Mouse (Mus musculus): ENCODE measurements at regions not wholly inside any gene's neighbourhood (a gene's known extent, or its start where the extent isn't known, plus 50 kb on each side); places are given as distances from the start of the nearest gene placed in this dataset.

DNA sequence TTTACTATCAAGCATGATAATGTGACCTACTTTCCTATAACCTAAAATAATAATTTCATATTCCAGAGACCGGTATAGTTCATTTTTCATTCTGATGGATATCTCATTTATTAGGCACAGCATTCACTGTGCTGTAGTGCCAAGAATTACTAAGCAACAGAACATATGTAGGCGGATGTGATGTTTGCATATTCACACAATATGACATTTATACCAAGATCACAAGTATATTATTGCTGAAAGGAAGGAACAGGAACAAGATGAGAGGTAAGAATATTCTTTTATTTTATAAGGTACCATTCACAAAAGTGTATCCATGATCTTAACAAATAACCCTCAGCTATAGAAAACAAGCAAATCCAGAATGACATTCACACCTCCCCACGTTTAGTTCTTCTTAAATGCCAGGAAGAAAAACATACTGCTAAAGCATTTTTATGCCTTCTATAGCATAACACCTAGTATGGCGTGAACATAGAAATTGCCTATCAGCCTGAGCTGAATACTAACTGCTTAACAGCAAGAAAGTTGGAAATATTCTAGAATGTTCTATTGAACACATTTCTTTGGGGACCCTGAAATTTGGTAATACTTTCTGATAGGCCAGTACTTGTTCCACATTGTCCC, 1062.8 kb upstream of the Acvr2a start:
- Histone ChIP-seq H3K27me3 (ENCODE audit: control insufficient read depth, insufficient read depth, low read depth, low read length) (no peaks in the 10 kb centered on the region), H3K27ac (ENCODE audit: low read length) (no peak overlapping the region), H3K9me3 (ENCODE audit: control insufficient read depth, low read length) (no peaks in the 10 kb centered on the region), H3K9ac (ENCODE audit: low read length) (no peak overlapping the region), H3K4me2 (ENCODE audit: low read depth, low read length) (no peak overlapping the region), H3K36me3 (ENCODE audit: control insufficient read depth, insufficient read depth, low read length) (no peaks in the 10 kb centered on the region), H3K4me3 (ENCODE audit: low read length) (no peak overlapping the region), H3K4me1 (replicated peaks; ENCODE audit: control insufficient read depth, insufficient read depth, low read length) (no peaks in the 10 kb centered on the region)
- WGBS = 81% methylated on average over 4 of the region's 4 CpGs
- ATAC-seq (ENCODE audit: low read depth) = no peak

- Histone ChIP-seq H3K9ac (ENCODE audit: low read length) (no peak overlapping the region), H3K4me2 (ENCODE audit: low read depth, low read length) (no peak overlapping the region), H3K9me3 (ENCODE audit: control insufficient read depth, low read length) (no peaks in the 10 kb centered on the region), H3K4me3 (ENCODE audit: low read length) (no peak overlapping the region), H3K27ac (ENCODE audit: low read length) (no peak overlapping the region), H3K27me3 (ENCODE audit: control insufficient read depth, insufficient read depth, low read depth, low read length) (no peaks in the 10 kb centered on the region), H3K36me3 (ENCODE audit: control insufficient read depth, insufficient read depth, low read length) (no peaks in the 10 kb centered on the region), H3K4me1 (replicated peaks; ENCODE audit: control insufficient read depth, insufficient read depth, low read length) (no peaks in the 10 kb centered on the region)
- no peak for ATAC-seq (ENCODE audit: low read depth)
Observed at GRCm38 (mm10) chr2:47755716-47756115, 1058.2 kb upstream of the Acvr2a start.

GRCm38 (mm10) chr2:47756248-47756647, 1057.7 kb upstream of the Acvr2a start:
- Histone ChIP-seq H3K9ac (ENCODE audit: low read length) (no peak overlapping the region), H3K4me3 (ENCODE audit: low read length) (no peak overlapping the region), H3K27ac (ENCODE audit: low read length) (no peak overlapping the region), H3K27me3 (ENCODE audit: control insufficient read depth, insufficient read depth, low read depth, low read length) (no peaks in the 10 kb centered on the region), H3K4me2 (ENCODE audit: low read depth, low read length) (no peak overlapping the region), H3K4me1 (replicated peaks; ENCODE audit: control insufficient read depth, insufficient read depth, low read length) (no peaks in the 10 kb centered on the region), H3K9me3 (ENCODE audit: control insufficient read depth, low read length) (no peaks in the 10 kb centered on the region), H3K36me3 (ENCODE audit: control insufficient read depth, insufficient read depth, low read length) (no peaks in the 10 kb centered on the region)
- no peak for ATAC-seq (ENCODE audit: low read depth)
- WGBS = 50% methylated on average over 4 of the region's 4 CpGs

DNA sequence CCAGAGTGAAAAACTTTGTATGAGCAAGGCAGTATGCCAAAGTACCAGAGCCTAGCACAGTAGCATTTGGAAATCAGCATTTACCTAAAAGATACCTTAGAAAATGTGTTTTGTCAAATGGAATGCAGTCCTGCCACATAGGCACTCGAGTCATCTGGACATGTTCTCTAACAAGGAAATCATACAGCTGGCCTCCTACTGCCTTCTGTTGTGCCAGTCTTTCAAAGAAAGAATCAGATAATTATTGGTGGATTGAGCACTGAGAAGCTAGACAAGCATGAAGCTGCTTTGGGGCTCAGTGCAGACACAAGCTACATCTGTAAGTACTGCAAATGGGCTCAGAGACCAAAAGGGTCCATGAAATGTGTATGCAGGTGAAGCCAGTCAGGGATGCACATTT, 1038.1 kb upstream of the Acvr2a start:
- H3K4me2 ChIP-seq (ENCODE audit: low read depth, low read length) = no peak overlapping the region
- H3K27ac ChIP-seq (ENCODE audit: low read length) = no peak overlapping the region
- H3K4me1 ChIP-seq (replicated peaks; ENCODE audit: control insufficient read depth, insufficient read depth, low read length) = no peaks in the 10 kb centered on the region
- no peaks in the 10 kb centered on the region for H3K27me3 ChIP-seq (ENCODE audit: control insufficient read depth, insufficient read depth, low read depth, low read length)
- H3K36me3 ChIP-seq (ENCODE audit: control insufficient read depth, insufficient read depth, low read length) = no peaks in the 10 kb centered on the region
- no peak overlapping the region for H3K9ac ChIP-seq (ENCODE audit: low read length)
- H3K9me3 ChIP-seq (ENCODE audit: control insufficient read depth, low read length) = no peaks in the 10 kb centered on the region
- no peak overlapping the region for H3K4me3 ChIP-seq (ENCODE audit: low read length)
- ATAC-seq (ENCODE audit: low read depth) = no peak
- 38% methylated on average over 1 of the region's 1 CpGs for WGBS

GRCm38 (mm10) chr2:47776965-47777364, 1036.9 kb upstream of the Acvr2a start:
- Histone ChIP-seq H3K36me3 (ENCODE audit: control insufficient read depth, insufficient read depth, low read length) (no peaks in the 10 kb centered on the region), H3K27me3 (ENCODE audit: control insufficient read depth, insufficient read depth, low read depth, low read length) (no peaks in the 10 kb centered on the region), H3K9ac (ENCODE audit: low read length) (no peak overlapping the region), H3K27ac (ENCODE audit: low read length) (no peak overlapping the region), H3K4me2 (ENCODE audit: low read depth, low read length) (no peak overlapping the region), H3K9me3 (ENCODE audit: control insufficient read depth, low read length) (no peaks in the 10 kb centered on the region), H3K4me3 (ENCODE audit: low read length) (no peak overlapping the region), H3K4me1 (replicated peaks; ENCODE audit: control insufficient read depth, insufficient read depth, low read length) (no peaks in the 10 kb centered on the region)
- ATAC-seq (ENCODE audit: low read depth) = no peak
- WGBS = 69% methylated on average over 1 of the region's 1 CpGs

DNA sequence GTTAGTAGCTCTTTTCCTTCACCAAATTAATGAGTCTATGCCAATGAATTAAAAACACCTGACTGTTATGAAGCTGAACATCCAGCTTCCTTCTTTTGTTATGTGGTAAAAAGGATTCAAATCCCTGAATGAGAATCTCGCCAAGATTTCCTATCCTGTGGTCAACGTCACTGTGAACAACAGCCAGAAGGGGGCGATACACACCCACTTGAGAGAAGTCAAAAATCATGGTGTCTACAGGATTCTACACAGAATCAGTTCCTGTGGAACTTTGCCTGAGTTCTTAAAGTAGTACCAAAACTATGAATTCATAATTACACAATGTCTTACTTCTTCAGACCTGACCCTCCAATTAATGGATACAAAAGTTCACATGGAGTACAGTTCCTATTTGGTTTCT, 1028.1 kb upstream of the Acvr2a start:
- 10% methylated on average over 3 of the region's 3 CpGs for WGBS
- H3K4me2 ChIP-seq (ENCODE audit: low read depth, low read length) = no peak overlapping the region
- no peak overlapping the region for H3K4me3 ChIP-seq (ENCODE audit: low read length)
- no peak overlapping the region for H3K27ac ChIP-seq (ENCODE audit: low read length)
- no peaks in the 10 kb centered on the region for H3K27me3 ChIP-seq (ENCODE audit: control insufficient read depth, insufficient read depth, low read depth, low read length)
- no peaks in the 10 kb centered on the region for H3K9me3 ChIP-seq (ENCODE audit: control insufficient read depth, low read length)
- H3K9ac ChIP-seq (ENCODE audit: low read length) = no peak overlapping the region
- H3K4me1 ChIP-seq (replicated peaks; ENCODE audit: control insufficient read depth, insufficient read depth, low read length) = no peaks in the 10 kb centered on the region
- no peaks in the 10 kb centered on the region for H3K36me3 ChIP-seq (ENCODE audit: control insufficient read depth, insufficient read depth, low read length)
- ATAC-seq (ENCODE audit: low read depth) = 0 out of 2 replicates have a peak, but pooled peaks have one; percentile 34

DNA sequence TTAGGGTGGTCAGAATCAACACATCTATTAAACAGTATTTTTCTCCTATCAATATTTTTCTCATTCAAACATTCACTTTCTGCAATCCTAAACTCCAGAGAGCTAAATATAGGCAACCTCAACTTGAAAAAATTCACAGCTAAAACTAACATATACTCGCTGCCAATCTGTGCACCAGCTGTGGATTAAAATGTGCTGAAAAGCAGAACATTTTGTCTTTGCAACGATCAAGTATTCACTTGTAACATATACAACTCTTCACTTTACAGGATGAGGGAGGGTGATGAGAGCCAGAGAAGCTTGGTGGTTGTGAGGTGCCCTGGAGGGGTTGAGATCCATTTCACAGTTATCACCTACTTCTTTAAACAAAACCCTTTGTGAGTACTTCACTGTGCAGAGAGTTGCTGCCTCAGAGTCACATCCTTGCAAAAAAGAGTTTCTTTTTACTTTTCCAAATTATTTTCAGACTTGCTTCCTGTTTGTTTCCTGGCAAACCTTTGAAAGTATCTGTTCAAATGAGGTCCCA, 991.1 kb upstream of the Acvr2a start:
- H3K4me1 ChIP-seq (replicated peaks; ENCODE audit: control insufficient read depth, insufficient read depth, low read length) = no peaks in the 10 kb centered on the region
- H3K4me3 ChIP-seq (ENCODE audit: low read length) = no peak overlapping the region
- 37% methylated on average over 2 of the region's 2 CpGs for WGBS
- H3K27ac ChIP-seq (ENCODE audit: low read length) = peak overlapping the region; percentile 68
- H3K27me3 ChIP-seq (ENCODE audit: control insufficient read depth, insufficient read depth, low read depth, low read length) = no peaks in the 10 kb centered on the region
- peak; percentile 77 for ATAC-seq (ENCODE audit: low read depth)
- no peak overlapping the region for H3K9ac ChIP-seq (ENCODE audit: low read length)
- H3K9me3 ChIP-seq (ENCODE audit: control insufficient read depth, low read length) = no peaks in the 10 kb centered on the region
- H3K36me3 ChIP-seq (ENCODE audit: control insufficient read depth, insufficient read depth, low read length) = no peaks in the 10 kb centered on the region
- no peak overlapping the region for H3K4me2 ChIP-seq (ENCODE audit: low read depth, low read length)

- 92% methylated on average over 1 of the region's 1 CpGs for WGBS
- H3K27me3 ChIP-seq (ENCODE audit: control insufficient read depth, insufficient read depth, low read depth, low read length) = no peaks in the 10 kb centered on the region
- no peaks in the 10 kb centered on the region for H3K4me1 ChIP-seq (replicated peaks; ENCODE audit: control insufficient read depth, insufficient read depth, low read length)
- no peaks in the 10 kb centered on the region for H3K36me3 ChIP-seq (ENCODE audit: control insufficient read depth, insufficient read depth, low read length)
- no peak overlapping the region for H3K9ac ChIP-seq (ENCODE audit: low read length)
- ATAC-seq (ENCODE audit: low read depth) = no peak
- H3K9me3 ChIP-seq (ENCODE audit: control insufficient read depth, low read length) = no peaks in the 10 kb centered on the region
- H3K4me2 ChIP-seq (ENCODE audit: low read depth, low read length) = no peak overlapping the region
- H3K27ac ChIP-seq (ENCODE audit: low read length) = no peak overlapping the region
- H3K4me3 ChIP-seq (ENCODE audit: low read length) = no peak overlapping the region
Observed at GRCm38 (mm10) chr2:47832493-47832892, 981.4 kb upstream of the Acvr2a start.

GRCm38 (mm10) chr2:47833517-47833916, 980.4 kb upstream of the Acvr2a start:
- Histone ChIP-seq H3K4me2 (ENCODE audit: low read depth, low read length) (no peak overlapping the region), H3K9ac (ENCODE audit: low read length) (no peak overlapping the region), H3K9me3 (ENCODE audit: control insufficient read depth, low read length) (no peaks in the 10 kb centered on the region), H3K36me3 (ENCODE audit: control insufficient read depth, insufficient read depth, low read length) (no peaks in the 10 kb centered on the region), H3K4me3 (ENCODE audit: low read length) (no peak overlapping the region), H3K27ac (ENCODE audit: low read length) (no peak overlapping the region), H3K4me1 (replicated peaks; ENCODE audit: control insufficient read depth, insufficient read depth, low read length) (no peaks in the 10 kb centered on the region), H3K27me3 (ENCODE audit: control insufficient read depth, insufficient read depth, low read depth, low read length) (no peaks in the 10 kb centered on the region)
- ATAC-seq (ENCODE audit: low read depth) = no peak
- 83% methylated on average over 1 of the region's 1 CpGs for WGBS
